Mouse (Mus musculus) testis, postnatal 14 days (tissue): ENCODE results near the gene Eif3l.
A peak's percentile ranks its signal among the peaks of the same experiment; 100 is the strongest.

ENCODE experiments used
- DNase-seq: peaks from one replicate; pipeline ENCODE4 v3.0.0; 2021; ENCODE audit warnings: low spot score

The Eif3l gene

DNA sequence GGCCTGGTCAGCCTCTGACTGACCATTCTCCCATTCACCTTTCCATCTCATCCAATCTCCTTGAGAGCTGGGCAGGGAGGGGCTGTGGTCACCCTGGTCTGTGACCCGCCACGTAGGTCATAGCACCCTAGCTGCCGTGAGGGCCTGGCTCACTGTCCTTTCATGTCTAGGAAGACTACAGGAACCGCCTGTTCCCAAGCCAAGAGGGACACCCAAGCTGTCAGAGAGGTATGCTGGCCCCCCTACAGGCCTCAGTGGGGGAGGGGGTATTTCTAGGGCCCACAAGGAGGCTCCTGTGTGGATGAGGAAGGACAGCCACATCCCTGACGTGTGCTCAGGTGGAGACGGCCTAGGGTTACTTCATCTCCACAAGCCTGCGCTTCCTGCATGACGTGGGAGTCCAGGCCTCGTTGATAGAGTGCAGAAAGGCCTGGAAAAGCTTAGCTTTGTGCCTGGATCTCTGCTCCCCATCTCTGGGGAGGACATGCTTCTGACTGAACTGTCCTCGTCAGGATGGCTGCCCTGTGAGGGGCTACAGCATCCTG, 49.4 kb downstream of the Eif3l start:
- DNase-seq: no peak

- DNase-seq: peak; percentile 55
These were observed 51.4 kb downstream of the Eif3l start for GRCm38 (mm10) chr15:79126217-79126932.

DNA sequence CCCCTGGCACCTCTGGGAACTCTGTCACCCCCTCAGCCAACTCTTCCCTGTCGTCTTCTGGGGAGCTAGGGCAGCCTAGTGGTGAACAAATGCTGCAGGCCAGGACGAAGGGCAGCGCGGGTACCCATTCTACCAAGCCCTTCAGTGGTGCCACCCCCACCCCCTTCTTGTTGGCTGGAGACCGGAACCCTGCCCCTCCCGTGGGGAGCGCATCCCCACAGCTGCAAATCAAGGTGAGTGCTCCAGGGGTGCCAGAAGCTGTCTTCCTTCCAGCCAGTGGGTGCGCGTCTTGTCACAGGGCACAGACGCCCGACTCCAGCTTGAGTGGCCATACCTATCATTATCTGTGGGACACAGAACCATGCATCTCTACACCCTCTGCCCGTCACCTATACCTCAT, 52.1 kb downstream of the Eif3l start:
- no peak for DNase-seq

DNA sequence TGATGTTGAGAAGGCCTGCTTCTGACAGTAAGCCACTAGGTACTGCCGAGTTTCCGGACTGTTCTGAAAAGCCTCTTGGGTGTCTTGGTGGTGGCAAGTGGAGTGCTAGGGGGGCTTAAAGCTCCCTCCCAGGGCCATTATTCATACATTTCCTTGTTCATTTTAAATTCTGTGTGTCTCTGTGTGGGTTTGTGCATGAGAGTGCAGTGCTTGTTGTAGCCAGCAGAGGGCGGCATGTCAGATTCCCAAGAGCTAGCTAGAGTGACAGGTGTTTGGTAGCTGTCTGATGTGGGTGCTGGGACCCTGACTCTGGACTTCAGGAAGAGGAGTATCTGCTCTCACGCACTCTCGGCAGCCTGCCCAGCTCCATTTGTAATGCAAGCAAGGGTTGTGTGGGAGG, 53.2 kb downstream of the Eif3l start:
- no peak for DNase-seq

- no peak for DNase-seq
These were observed 54.3 kb downstream of the Eif3l start for GRCm38 (mm10) chr15:79129311-79129710.

DNA sequence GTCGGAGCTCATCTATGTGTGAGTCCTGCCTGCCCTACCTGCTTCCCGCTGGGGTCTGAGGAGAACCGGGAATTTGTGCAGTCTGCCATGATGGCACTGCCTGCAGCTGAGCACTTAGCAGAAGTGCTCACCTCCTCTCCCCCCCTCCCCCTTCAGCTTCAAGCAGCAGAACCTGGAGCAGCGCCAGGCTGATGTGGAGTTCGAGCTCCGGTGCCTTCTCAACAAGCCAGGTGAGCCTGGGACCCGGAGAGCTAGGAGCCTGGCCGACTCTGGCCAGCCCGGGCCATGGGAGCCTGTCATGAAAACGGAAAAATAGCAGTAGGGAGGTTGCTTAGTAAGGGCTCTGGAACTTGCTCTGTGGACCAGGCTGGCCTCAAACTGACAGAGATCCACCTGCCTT, 55.8 kb downstream of the Eif3l start:
- DNase-seq: no peak

DNA sequence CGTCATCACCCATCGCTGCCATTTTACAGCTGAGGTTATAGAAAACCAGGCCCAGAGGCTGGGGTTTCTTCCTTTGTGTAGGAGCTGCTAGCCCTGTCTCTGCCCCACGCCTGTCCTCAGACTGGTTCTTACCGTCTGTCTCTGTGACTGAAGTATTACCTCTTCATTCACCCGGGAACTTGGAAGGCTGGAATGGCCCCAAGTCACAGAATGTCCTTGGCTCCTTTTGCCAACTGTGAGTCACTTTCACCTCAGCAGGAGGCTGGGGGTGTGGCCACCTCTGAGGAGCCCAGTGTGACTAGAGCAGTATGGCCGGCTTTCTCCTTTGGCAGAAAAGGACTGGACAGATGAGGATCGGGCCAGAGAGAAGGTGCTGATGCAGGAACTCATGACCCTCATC, 56.5 kb downstream of the Eif3l start:
- DNase-seq: peak; percentile 86

DNA sequence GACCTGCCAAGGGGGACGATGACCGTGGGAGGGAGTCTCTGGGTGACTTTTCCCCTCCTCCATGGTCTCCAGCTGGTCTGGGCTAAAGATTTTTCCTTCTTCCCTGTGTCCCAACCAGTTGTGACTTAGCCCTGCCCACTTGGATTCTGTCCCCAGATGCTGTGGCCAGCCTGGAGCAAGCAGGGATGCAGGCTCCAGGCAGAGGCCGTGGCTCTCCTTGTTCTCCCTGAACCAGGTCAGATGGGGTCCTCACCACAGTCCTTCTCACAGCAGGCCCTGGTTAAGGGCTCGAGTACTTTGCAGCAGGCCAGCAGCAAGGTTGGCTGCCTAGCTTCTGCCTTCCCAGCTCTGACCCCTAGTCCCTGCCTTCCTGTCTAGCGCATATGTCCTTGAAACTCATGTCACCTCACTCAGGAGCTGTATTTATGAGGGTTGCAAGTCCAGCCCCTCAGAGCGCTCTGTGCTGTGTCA, 58.2 kb downstream of the Eif3l start:
- DNase-seq: no peak

DNA sequence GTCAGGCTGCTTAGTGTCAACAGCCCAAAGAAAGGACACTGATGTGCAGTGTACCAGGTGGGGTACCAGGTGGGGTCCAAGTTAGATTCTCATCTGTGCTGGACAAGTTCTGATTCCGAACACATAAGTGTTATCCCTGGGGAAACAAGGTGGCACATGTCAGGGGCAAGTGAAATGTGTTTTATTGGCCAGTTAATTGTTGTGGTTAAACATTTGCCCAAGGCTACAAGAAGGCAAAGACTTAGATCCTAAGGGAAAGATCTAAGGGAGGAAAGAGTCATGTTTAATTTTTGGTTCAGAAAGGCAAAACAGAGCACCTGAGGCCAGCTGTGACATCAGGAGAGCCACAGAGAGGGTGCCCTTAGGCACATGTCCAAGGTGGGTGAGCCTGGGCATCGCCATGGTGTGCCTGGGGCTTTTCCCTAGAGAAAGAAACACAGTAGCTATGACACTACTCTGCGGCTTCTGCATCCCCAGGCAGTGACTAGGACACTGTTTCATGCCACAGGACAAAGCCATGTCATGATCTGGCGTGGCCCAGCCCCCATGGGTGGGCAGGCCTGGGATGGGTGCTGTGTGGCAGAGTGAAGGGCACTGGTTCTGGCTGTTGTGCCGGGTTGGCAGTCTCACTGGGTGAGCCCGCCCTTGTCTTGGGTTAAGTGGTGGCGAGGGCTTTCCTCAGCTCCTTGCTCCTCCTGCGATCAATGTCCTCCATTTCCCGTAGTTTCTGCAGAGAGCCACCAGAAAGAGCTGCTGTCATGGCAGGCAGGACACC, 59.7 kb downstream of the Eif3l start:
- no peak for DNase-seq

- no peak for DNase-seq
These were observed 60.4 kb downstream of the Eif3l start for GRCm38 (mm10) chr15:79135332-79135731.

DNA sequence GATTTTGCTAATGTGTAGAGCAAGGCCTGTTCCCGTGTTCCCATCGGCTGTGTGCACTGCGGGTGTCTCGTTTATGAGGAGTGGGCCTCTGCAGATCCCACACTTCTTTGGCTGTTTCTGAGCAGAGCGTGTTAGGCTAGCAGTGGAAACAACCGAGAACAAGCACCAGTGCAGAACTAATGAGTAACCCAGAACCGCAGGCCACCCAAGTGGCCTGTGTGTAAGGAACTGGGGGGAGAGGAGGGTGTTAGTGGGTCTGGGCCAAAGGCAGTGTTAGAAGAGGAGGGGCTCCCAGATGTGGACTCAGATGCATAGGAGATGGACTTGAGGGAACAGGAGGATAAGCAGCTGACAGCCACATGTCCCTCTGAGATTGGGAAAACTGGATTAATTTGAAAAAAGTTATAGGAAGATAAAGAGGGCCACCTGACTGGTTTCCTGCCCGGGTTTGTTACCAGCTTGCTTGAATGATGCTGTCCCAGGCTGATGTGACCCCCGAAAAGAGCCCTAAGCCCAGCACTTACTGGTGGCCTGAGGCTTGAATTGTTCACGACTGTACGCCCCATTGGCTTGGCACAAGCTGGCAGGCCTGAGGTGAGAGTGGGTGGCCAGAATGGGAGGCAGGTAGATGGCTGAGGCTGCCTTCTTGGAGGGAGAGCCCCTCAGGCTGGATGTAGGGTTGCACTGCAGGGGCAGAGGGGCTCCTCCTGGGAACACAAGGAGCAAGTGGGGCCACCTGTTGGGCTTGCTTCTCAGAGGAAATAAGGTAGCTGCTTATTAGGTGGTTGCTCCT, 61.0 kb downstream of the Eif3l start:
- no peak for DNase-seq

GRCm38 (mm10) chr15:79139640-79140039, 64.7 kb downstream of the Eif3l start:
- no peak for DNase-seq

- DNase-seq: peak; percentile 93
These were observed 66.0 kb downstream of the Eif3l start, which contains the start of the genes Polr2f and 1700088E04Rik for GRCm38 (mm10) chr15:79140866-79141565. Gene Polr2f, plus strand, starts transcription at chr15:79141009. Gene 1700088E04Rik, minus strand, starts transcription at chr15:79141253.

GRCm38 (mm10) chr15:79141566-79141917, 66.6 kb downstream of the Eif3l start:
- no peak for DNase-seq

DNA sequence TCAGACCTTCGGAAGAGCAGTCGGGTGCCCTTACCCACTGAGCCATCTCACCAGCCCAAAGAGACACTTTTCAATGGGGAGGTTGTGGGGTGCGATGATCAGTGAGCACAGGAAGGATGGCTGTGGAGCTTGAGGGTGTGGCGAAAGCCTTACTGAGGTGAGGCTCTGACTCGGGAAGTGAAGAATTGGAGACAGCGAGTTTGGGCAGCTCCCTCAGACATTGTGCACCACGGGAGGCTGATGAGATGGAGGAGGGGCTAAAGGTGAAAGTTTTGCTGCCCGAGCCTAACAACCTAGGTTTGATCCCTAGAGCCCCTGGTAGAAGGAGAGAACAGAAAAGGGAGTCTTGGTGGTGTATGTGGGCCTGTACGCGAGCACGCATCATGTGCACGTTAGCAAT, 68.3 kb downstream of the Eif3l start:
- DNase-seq: no peak
